Mouse (Mus musculus): ENCODE measurements around the gene 1700025G04Rik. TPM values are rescaled to one million over a fixed set of nuclear protein-coding genes. Genes with fewer than 3 reads are reported as not detected.

The 1700025G04Rik gene
- polyA plus RNA-seq, 1 experiment from 2014 or later: 49.9 TPM

DNA sequence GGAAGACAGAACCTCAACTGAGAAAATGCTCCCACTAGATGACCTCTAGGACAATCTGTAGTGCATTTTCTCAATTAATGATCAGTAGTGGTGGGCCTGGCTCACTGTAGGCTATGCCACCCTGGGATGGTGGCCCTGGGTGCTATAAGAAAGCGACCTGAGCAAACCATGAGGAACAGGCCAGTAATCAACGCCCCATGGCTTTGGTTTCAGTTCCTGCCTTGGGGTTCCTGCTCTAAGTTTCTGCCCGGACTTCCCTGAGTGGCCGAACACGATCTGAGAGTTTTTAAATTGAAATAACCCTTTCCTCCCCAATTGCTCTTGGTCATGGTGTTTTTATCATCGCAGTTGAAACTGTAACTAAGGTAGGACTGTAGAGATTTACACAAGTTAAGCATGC lies 69.1 kb downstream of the 1700025G04Rik start:
- Histone ChIP-seq H3K27me3 (replicated peaks) (no peaks in the 10 kb centered on the region), H3K4me3 (no peak overlapping the region), H3K27ac (no peak overlapping the region), H3K9ac (no peak overlapping the region), H3K9me3 (no peaks in the 10 kb centered on the region), H3K4me2 (replicated peaks) (no peak overlapping the region), H3K36me3 (no peaks in the 10 kb centered on the region), H3K4me1 (peaks cover 6% of the 10 kb centered on the region)
- no peak for ATAC-seq (ENCODE audit: low FRiP score, low read depth)
- WGBS: 92% methylated on average over 6 of the region's 6 CpGs

DNA sequence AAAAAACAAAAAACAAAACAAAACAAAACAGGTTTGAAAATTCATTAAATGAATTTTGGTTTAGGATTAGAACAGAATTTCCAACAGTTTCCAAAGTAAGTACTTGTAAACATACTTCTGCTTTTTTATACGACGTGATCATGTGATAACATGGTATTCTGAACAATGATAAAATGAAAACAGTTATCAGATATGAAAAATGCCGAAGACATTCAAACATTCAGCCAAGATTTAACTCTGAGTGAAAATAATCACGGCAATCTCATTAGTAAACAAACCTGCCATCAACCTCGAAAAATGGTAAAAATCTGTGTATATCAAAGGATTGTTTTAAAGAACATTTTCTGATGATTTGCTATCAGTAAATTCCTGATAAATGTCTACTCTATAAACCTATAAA lies 69.9 kb downstream of the 1700025G04Rik start:
- no peaks in the 10 kb centered on the region for H3K27me3 ChIP-seq (replicated peaks)
- H3K4me2 ChIP-seq (replicated peaks): no peak overlapping the region
- WGBS: 92% methylated on average over 5 of the region's 5 CpGs
- H3K4me1 ChIP-seq: peaks cover 6% of the 10 kb centered on the region
- no peaks in the 10 kb centered on the region for H3K9me3 ChIP-seq
- H3K4me3 ChIP-seq: no peak overlapping the region
- no peak overlapping the region for H3K27ac ChIP-seq
- ATAC-seq (ENCODE audit: low FRiP score, low read depth): no peak
- no peak overlapping the region for H3K9ac ChIP-seq
- H3K36me3 ChIP-seq: no peaks in the 10 kb centered on the region

GRCm38 (mm10) chr1:152019196-152019595 lies 70.7 kb downstream of the 1700025G04Rik start:
- H3K4me1 ChIP-seq: peaks cover 6% of the 10 kb centered on the region

GRCm38 (mm10) chr1:152018322-152018721 lies 71.6 kb downstream of the 1700025G04Rik start:
- no peak for ATAC-seq (ENCODE audit: low FRiP score, low read depth)
- Histone ChIP-seq H3K4me1 (peaks cover 6% of the 10 kb centered on the region), H3K27ac (no peak overlapping the region), H3K9ac (no peak overlapping the region), H3K4me2 (replicated peaks) (no peak overlapping the region), H3K4me3 (no peak overlapping the region), H3K36me3 (no peaks in the 10 kb centered on the region), H3K9me3 (no peaks in the 10 kb centered on the region), H3K27me3 (replicated peaks) (no peaks in the 10 kb centered on the region)
- 83% methylated on average over 3 of the region's 3 CpGs for WGBS

More at GRCm38 (mm10) chr1:152019196-152019595, 70.7 kb downstream of the 1700025G04Rik start:
- Histone ChIP-seq H3K4me2 (replicated peaks) (no peak overlapping the region), H3K9me3 (no peaks in the 10 kb centered on the region), H3K27me3 (replicated peaks) (no peaks in the 10 kb centered on the region), H3K4me3 (no peak overlapping the region), H3K27ac (no peak overlapping the region), H3K9ac (no peak overlapping the region), H3K36me3 (no peaks in the 10 kb centered on the region)
- peak; percentile 71 for ATAC-seq (ENCODE audit: low FRiP score, low read depth)
- WGBS: 29% methylated on average over 5 of the region's 5 CpGs

DNA sequence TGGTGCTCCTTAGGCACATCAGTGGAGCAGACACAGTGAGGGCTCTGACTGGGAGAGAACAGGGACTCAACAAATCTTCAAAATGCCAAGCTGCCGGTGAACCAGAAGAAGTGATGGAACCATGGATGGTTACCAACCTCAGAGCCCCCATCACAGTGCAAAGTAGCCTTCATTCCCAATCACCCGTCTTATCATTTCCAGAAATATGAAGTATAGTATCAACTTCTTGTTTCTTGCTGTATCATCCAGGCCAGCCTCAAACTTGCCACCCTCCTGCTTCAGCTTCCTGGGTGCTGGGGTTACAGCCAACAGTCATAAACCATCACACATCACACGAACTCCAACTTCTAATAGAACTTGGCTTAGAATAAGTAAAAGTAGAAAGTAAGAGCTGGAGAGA lies 73.3 kb downstream of the 1700025G04Rik start:
- 90% methylated on average over 3 of the region's 3 CpGs for WGBS
- Histone ChIP-seq H3K4me3 (no peak overlapping the region), H3K9ac (no peak overlapping the region), H3K4me1 (peaks cover 6% of the 10 kb centered on the region), H3K36me3 (no peaks in the 10 kb centered on the region), H3K4me2 (replicated peaks) (no peak overlapping the region), H3K27me3 (replicated peaks) (no peaks in the 10 kb centered on the region), H3K27ac (no peak overlapping the region), H3K9me3 (no peaks in the 10 kb centered on the region)
- ATAC-seq (ENCODE audit: low FRiP score, low read depth): no peak

- H3K4me3 ChIP-seq: no peak overlapping the region
- WGBS: 82% methylated on average over 7 of the region's 7 CpGs
- no peaks in the 10 kb centered on the region for H3K36me3 ChIP-seq
- no peak overlapping the region for H3K9ac ChIP-seq
- no peak overlapping the region for H3K27ac ChIP-seq
- H3K4me2 ChIP-seq (replicated peaks): no peak overlapping the region
- no peaks in the 10 kb centered on the region for H3K27me3 ChIP-seq (replicated peaks)
- ATAC-seq (ENCODE audit: low FRiP score, low read depth): no peak
- no peaks in the 10 kb centered on the region for H3K9me3 ChIP-seq
- H3K4me1 ChIP-seq: peaks cover 6% of the 10 kb centered on the region
Measured at GRCm38 (mm10) chr1:152015555-152016125, 74.3 kb downstream of the 1700025G04Rik start.

DNA sequence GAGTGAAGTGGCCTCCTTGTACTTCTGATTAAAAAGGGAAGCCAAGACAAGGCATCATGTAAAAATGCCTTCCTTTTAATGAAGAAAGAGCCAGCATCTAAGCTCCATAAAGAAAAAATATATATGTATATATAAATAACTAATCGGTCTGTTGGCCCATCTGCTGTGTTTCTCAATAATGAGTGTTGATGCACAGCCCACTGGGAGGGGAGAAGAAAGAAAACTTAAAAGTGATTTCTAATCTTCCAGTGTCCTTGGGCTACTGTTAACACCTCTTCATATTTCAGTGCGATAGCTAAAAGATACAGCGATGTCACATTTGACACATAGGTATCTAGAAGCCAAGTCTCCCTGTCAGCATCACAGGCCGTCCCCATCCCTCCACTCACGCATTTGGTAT lies 78.2 kb downstream of the 1700025G04Rik start:
- WGBS: 95% methylated on average over 5 of the region's 5 CpGs

GRCm38 (mm10) chr1:152010251-152010980 lies 79.5 kb downstream of the 1700025G04Rik start:
- H3K4me1 ChIP-seq: peaks cover 12% of the 10 kb centered on the region; the same call in 1 of the 2 replicates
- ATAC-seq (ENCODE audit: low FRiP score, low read depth): no peak
- no peak overlapping the region for H3K4me3 ChIP-seq
- no peak overlapping the region for H3K4me2 ChIP-seq (replicated peaks)
- peaks cover 6% of the 10 kb centered on the region; the same call in 1 of the 2 replicates for H3K36me3 ChIP-seq
- 77% methylated on average over 13 of the region's 13 CpGs for WGBS
- no peak overlapping the region for H3K27ac ChIP-seq
- no peak overlapping the region for H3K9ac ChIP-seq
- no peaks in the 10 kb centered on the region for H3K9me3 ChIP-seq
- no peaks in the 10 kb centered on the region for H3K27me3 ChIP-seq (replicated peaks)

More for the DNA sequence above, 78.2 kb downstream of the 1700025G04Rik start:
- Histone ChIP-seq H3K27me3 (replicated peaks) (no peaks in the 10 kb centered on the region), H3K9me3 (no peaks in the 10 kb centered on the region), H3K4me3 (no peak overlapping the region), H3K36me3 (0 out of 2 replicates have a peak, but pooled peaks cover under 1% of the 10 kb centered on the region), H3K27ac (no peak overlapping the region), H3K4me1 (peaks cover 12% of the 10 kb centered on the region; the same call in 1 of the 2 replicates), H3K9ac (no peak overlapping the region), H3K4me2 (replicated peaks) (no peak overlapping the region)
- ATAC-seq (ENCODE audit: low FRiP score, low read depth): no peak

DNA sequence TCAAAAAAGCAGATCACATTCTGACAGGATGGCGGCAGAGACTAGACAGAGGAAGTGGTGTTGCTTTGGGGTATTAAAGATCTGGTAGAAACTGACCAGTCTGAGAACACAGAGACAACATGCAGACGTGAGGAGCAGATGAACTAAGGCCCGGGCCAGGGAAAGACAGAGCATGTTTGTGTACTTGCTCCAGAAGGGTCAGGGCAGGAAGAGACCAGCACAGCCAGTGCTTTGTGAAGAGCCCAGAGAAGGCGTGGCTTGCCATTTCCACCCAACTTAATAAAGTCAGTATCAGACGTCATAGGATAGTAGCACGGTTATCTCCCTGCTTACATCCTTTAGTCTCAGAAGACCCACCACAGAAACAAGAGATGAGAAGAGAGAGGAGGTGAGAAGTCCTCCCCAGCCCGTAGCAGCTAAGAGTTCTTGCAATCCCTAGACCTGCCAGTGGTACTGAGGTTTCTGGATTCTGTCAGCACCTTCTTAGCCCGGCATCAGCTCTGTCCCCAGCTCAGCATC lies 81.4 kb downstream of the 1700025G04Rik start:
- Histone ChIP-seq H3K27me3 (replicated peaks) (no peaks in the 10 kb centered on the region), H3K4me1 (peaks cover 12% of the 10 kb centered on the region; the same call in 1 of the 2 replicates), H3K4me3 (no peak overlapping the region), H3K27ac (no peak overlapping the region), H3K9ac (no peak overlapping the region), H3K9me3 (no peaks in the 10 kb centered on the region), H3K36me3 (peaks cover 10% of the 10 kb centered on the region; the same call in 1 of the 2 replicates), H3K4me2 (replicated peaks) (no peak overlapping the region)
- whole genome bisulfite sequencing: 71% methylated on average over 8 of the region's 8 CpGs
- ATAC-seq (ENCODE audit: low FRiP score, low read depth): no peak

- 89% methylated on average over 6 of the region's 6 CpGs for WGBS
- H3K4me1 ChIP-seq: peaks cover 12% of the 10 kb centered on the region; the same call in 1 of the 2 replicates
- ATAC-seq (ENCODE audit: low FRiP score, low read depth): no peak
Measured at GRCm38 (mm10) chr1:152006529-152006928, 83.4 kb downstream of the 1700025G04Rik start.

GRCm38 (mm10) chr1:152004509-152004908 lies 85.4 kb downstream of the 1700025G04Rik start:
- Histone ChIP-seq H3K27ac (no peak overlapping the region), H3K9ac (no peak overlapping the region), H3K4me3 (no peak overlapping the region), H3K9me3 (no peaks in the 10 kb centered on the region), H3K36me3 (peaks cover 10% of the 10 kb centered on the region; the same call in 1 of the 2 replicates), H3K4me1 (peaks cover 11% of the 10 kb centered on the region; the same call in 1 of the 2 replicates), H3K4me2 (replicated peaks) (no peak overlapping the region), H3K27me3 (replicated peaks) (no peaks in the 10 kb centered on the region)
- 69% methylated on average over 6 of the region's 6 CpGs for WGBS
- no peak for ATAC-seq (ENCODE audit: low FRiP score, low read depth)

More at GRCm38 (mm10) chr1:152006529-152006928, 83.4 kb downstream of the 1700025G04Rik start:
- Histone ChIP-seq H3K4me3 (no peak overlapping the region), H3K36me3 (peaks cover 10% of the 10 kb centered on the region; the same call in 1 of the 2 replicates), H3K4me2 (replicated peaks) (no peak overlapping the region), H3K9me3 (no peaks in the 10 kb centered on the region), H3K27ac (no peak overlapping the region), H3K9ac (no peak overlapping the region), H3K27me3 (replicated peaks) (no peaks in the 10 kb centered on the region)

GRCm38 (mm10) chr1:152000461-152000860 lies 89.5 kb downstream of the 1700025G04Rik start:
- 67% methylated on average over 5 of the region's 5 CpGs for WGBS
- no peak for ATAC-seq (ENCODE audit: low FRiP score, low read depth)
- H3K4me2 ChIP-seq (replicated peaks): no peak overlapping the region
- H3K36me3 ChIP-seq: 0 out of 2 replicates have a peak, but pooled peaks cover 4% of the 10 kb centered on the region
- H3K27ac ChIP-seq: no peak overlapping the region
- peaks cover 3% of the 10 kb centered on the region; the same call in 1 of the 2 replicates for H3K4me1 ChIP-seq
- no peaks in the 10 kb centered on the region for H3K9me3 ChIP-seq
- no peaks in the 10 kb centered on the region for H3K27me3 ChIP-seq (replicated peaks)
- no peak overlapping the region for H3K4me3 ChIP-seq
- no peak overlapping the region for H3K9ac ChIP-seq
